Mouse (Mus musculus): ENCODE results near the gene Prpf6. TPM values are rescaled to one million over a fixed set of nuclear protein-coding genes. Genes with fewer than 3 reads are reported as not detected.

Prpf6 gene
- polyA plus RNA-seq, 1 experiment from 2014 or later: 48.8 TPM

- H3K9ac ChIP-seq: no peak overlapping the region
- no peak overlapping the region for H3K4me3 ChIP-seq
- ATAC-seq (ENCODE audit: insufficient number of reproducible peaks, low FRiP score): 0 out of 2 replicates have a peak, but pooled peaks have one; percentile 42
- no peak overlapping the region for H3K4me2 ChIP-seq
- WGBS: 86% methylated on average over 2 of the region's 2 CpGs
- no peaks in the 10 kb centered on the region for H3K27me3 ChIP-seq (replicated peaks)
- H3K27ac ChIP-seq (ENCODE audit: poor library complexity, severe bottlenecking): no peak overlapping the region
- no peaks in the 10 kb centered on the region for H3K4me1 ChIP-seq (replicated peaks)
- peaks cover 87% of the 10 kb centered on the region for H3K36me3 ChIP-seq
- no peaks in the 10 kb centered on the region for H3K9me3 ChIP-seq (replicated peaks)
These were observed 52.7 kb downstream of the Prpf6 start for GRCm38 (mm10) chr2:181644361-181644760.

DNA sequence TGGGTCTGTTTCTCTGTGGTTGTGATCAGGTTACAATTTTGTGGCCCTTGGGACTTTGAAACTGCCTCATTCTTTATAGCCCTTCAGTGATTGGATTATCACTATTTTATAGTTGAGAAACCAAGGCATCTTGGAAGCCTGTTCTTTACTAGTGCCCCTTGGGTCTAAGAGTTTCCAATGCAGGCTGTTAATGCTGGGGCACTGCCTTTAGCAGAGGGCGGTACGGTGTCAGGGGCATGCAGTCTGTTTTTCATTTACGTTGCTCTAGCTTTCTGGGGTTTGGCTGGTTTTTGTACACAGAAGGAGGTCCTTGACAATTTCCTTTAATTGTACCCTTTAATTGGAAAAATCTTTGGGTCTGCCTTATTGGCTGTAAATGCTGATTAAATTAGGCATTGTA lies 54.0 kb downstream of the Prpf6 start:
- Histone ChIP-seq H3K4me3 (no peak overlapping the region), H3K4me1 (replicated peaks) (no peaks in the 10 kb centered on the region), H3K27me3 (replicated peaks) (no peaks in the 10 kb centered on the region), H3K36me3 (peaks cover 89% of the 10 kb centered on the region), H3K9me3 (replicated peaks) (no peaks in the 10 kb centered on the region), H3K9ac (no peak overlapping the region), H3K4me2 (no peak overlapping the region), H3K27ac (ENCODE audit: poor library complexity, severe bottlenecking) (no peak overlapping the region)
- WGBS: 93% methylated on average over 3 of the region's 3 CpGs
- no peak for ATAC-seq (ENCODE audit: insufficient number of reproducible peaks, low FRiP score)

GRCm38 (mm10) chr2:181646626-181647472 lies 55.2 kb downstream of the Prpf6 start:
- Histone ChIP-seq H3K36me3 (peaks cover 86% of the 10 kb centered on the region), H3K9ac (no peak overlapping the region), H3K27ac (ENCODE audit: poor library complexity, severe bottlenecking) (no peak overlapping the region), H3K9me3 (replicated peaks) (no peaks in the 10 kb centered on the region), H3K27me3 (replicated peaks) (no peaks in the 10 kb centered on the region), H3K4me2 (no peak overlapping the region), H3K4me1 (replicated peaks) (no peaks in the 10 kb centered on the region), H3K4me3 (no peak overlapping the region)
- 87% methylated on average over 6 of the region's 6 CpGs for WGBS
- no peak for ATAC-seq (ENCODE audit: insufficient number of reproducible peaks, low FRiP score)

DNA sequence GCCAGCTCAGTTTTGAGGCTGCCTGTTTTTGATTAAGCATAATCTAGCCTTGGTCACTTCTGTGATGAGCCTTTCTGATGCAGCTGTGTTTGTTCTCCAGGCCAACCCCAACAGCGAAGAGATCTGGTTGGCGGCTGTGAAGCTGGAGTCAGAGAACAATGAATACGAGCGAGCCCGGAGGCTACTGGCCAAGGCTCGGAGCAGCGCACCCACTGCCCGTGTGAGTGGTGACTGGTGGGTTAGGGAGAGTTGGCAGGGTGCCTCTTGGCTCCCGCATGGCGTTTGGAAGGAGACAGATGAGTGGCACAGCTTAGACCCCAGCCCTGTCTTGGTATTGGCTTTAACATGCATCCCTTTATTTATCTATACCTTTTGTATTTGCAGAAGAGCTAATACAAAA lies 57.3 kb downstream of the Prpf6 start:
- 91% methylated on average over 10 of the region's 10 CpGs for WGBS
- H3K9ac ChIP-seq: no peak overlapping the region

GRCm38 (mm10) chr2:181653065-181653464 lies 61.4 kb downstream of the Prpf6 start:
- no peak overlapping the region for H3K4me3 ChIP-seq
- no peak overlapping the region for H3K27ac ChIP-seq (ENCODE audit: poor library complexity, severe bottlenecking)
- H3K9me3 ChIP-seq (replicated peaks): no peaks in the 10 kb centered on the region
- peaks cover 82% of the 10 kb centered on the region for H3K36me3 ChIP-seq
- ATAC-seq (ENCODE audit: insufficient number of reproducible peaks, low FRiP score): no peak
- H3K9ac ChIP-seq: no peak overlapping the region
- no peak overlapping the region for H3K4me2 ChIP-seq
- H3K4me1 ChIP-seq (replicated peaks): peaks cover 7% of the 10 kb centered on the region
- no peaks in the 10 kb centered on the region for H3K27me3 ChIP-seq (replicated peaks)

More for the DNA sequence above, 57.3 kb downstream of the Prpf6 start:
- no peak overlapping the region for H3K4me2 ChIP-seq
- H3K36me3 ChIP-seq: peaks cover 92% of the 10 kb centered on the region
- H3K9me3 ChIP-seq (replicated peaks): no peaks in the 10 kb centered on the region
- ATAC-seq (ENCODE audit: insufficient number of reproducible peaks, low FRiP score): no peak
- H3K4me3 ChIP-seq: no peak overlapping the region
- peaks cover 4% of the 10 kb centered on the region for H3K4me1 ChIP-seq (replicated peaks)
- no peak overlapping the region for H3K27ac ChIP-seq (ENCODE audit: poor library complexity, severe bottlenecking)
- H3K27me3 ChIP-seq (replicated peaks): no peaks in the 10 kb centered on the region

- 91% methylated on average over 1 of the region's 1 CpGs for WGBS
These were observed 61.9 kb downstream of the Prpf6 start for GRCm38 (mm10) chr2:181653523-181653922.

GRCm38 (mm10) chr2:181656734-181657133 lies 65.1 kb downstream of the Prpf6 start, which contains the start of gene Gm29797:
Gene Gm29797 (plus strand): TSS chr2:181657034.
- H3K9ac ChIP-seq: no peak within 1 kb of the TSS
- H3K4me2 ChIP-seq: no peak within 1 kb of the TSS
- peaks cover 29% of the 10 kb centered on the region for H3K4me1 ChIP-seq (replicated peaks)
- H3K9me3 ChIP-seq (replicated peaks): no peaks in the 10 kb centered on the region
- WGBS: 73% methylated on average over 3 of the region's 3 CpGs
- H3K27ac ChIP-seq (ENCODE audit: poor library complexity, severe bottlenecking): no peak within 1 kb of the TSS
- no peaks in the 10 kb centered on the region for H3K27me3 ChIP-seq (replicated peaks)
- no peak within 1 kb of the TSS for H3K4me3 ChIP-seq
- peaks cover 52% of the 10 kb centered on the region for H3K36me3 ChIP-seq
- no peak for ATAC-seq (ENCODE audit: insufficient number of reproducible peaks, low FRiP score)

More at GRCm38 (mm10) chr2:181653523-181653922, 61.9 kb downstream of the Prpf6 start:
- Histone ChIP-seq H3K9ac (no peak overlapping the region), H3K4me2 (no peak overlapping the region), H3K27me3 (replicated peaks) (no peaks in the 10 kb centered on the region), H3K36me3 (peaks cover 78% of the 10 kb centered on the region), H3K4me1 (replicated peaks) (peaks cover 7% of the 10 kb centered on the region), H3K4me3 (no peak overlapping the region), H3K27ac (ENCODE audit: poor library complexity, severe bottlenecking) (no peak overlapping the region), H3K9me3 (replicated peaks) (no peaks in the 10 kb centered on the region)
- ATAC-seq (ENCODE audit: insufficient number of reproducible peaks, low FRiP score): no peak

DNA sequence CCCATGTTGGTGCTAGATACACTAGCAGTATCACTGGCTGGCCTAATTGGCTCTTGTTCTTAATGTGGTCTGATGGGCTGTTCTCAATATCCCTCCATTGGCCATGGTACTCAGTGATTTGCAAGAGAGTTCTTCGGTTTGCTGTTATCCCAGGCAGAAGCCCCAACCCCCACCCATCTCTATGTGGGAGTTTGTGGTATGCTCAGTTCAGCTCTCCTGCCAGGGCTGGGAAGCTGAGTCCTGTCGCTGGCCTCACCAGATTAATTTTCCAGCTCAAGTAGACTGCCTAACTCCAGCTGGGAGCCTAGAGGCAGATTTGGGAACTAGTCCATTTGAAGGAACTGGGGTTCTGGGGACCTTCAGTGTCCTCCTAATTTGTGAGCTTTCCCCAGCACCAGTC lies 65.8 kb downstream of the Prpf6 start:
- Histone ChIP-seq H3K4me1 (replicated peaks) (peaks cover 33% of the 10 kb centered on the region), H3K9me3 (replicated peaks) (no peaks in the 10 kb centered on the region), H3K4me2 (no peak overlapping the region), H3K4me3 (no peak overlapping the region), H3K36me3 (peaks cover 45% of the 10 kb centered on the region), H3K27me3 (replicated peaks) (no peaks in the 10 kb centered on the region), H3K27ac (ENCODE audit: poor library complexity, severe bottlenecking) (no peak overlapping the region), H3K9ac (no peak overlapping the region)
- 66% methylated on average over 2 of the region's 2 CpGs for WGBS
- ATAC-seq (ENCODE audit: insufficient number of reproducible peaks, low FRiP score): no peak

DNA sequence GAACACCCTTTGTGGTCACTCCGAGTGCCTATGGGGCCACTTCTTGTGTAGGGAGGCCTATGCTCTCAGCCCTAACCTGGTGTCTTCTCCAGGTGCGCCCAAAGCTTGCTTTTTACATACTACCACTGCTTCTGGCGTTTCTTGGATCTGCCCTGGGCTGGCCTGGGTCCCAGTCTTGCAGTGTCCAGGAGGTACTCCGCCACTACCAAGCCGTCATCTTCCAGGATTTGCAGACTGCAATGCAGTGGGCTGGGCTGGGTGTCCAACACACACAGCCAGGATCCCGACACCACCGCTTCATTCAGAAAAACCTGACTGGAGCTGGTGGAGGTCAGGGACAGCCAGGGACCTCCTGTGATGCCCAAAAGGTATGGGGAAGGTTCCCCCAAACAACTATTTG lies 66.9 kb downstream of the Prpf6 start:
- Histone ChIP-seq H3K9me3 (replicated peaks) (no peaks in the 10 kb centered on the region), H3K27me3 (replicated peaks) (no peaks in the 10 kb centered on the region), H3K4me1 (replicated peaks) (peaks cover 39% of the 10 kb centered on the region), H3K9ac (no peak overlapping the region), H3K27ac (ENCODE audit: poor library complexity, severe bottlenecking) (no peak overlapping the region), H3K4me2 (no peak overlapping the region), H3K4me3 (no peak overlapping the region), H3K36me3 (peaks cover 34% of the 10 kb centered on the region)
- no peak for ATAC-seq (ENCODE audit: insufficient number of reproducible peaks, low FRiP score)
- WGBS: 81% methylated on average over 7 of the region's 7 CpGs

- peak; percentile 54; the same call in 1 of the 2 replicates for ATAC-seq (ENCODE audit: insufficient number of reproducible peaks, low FRiP score)
- peaks cover 34% of the 10 kb centered on the region for H3K4me1 ChIP-seq (replicated peaks)
- H3K4me3 ChIP-seq: no peak overlapping the region
- H3K36me3 ChIP-seq: peaks cover 29% of the 10 kb centered on the region
- 37% methylated on average over 17 of the region's 17 CpGs for WGBS
- no peaks in the 10 kb centered on the region for H3K27me3 ChIP-seq (replicated peaks)
- H3K4me2 ChIP-seq: 0 out of 2 replicates have a peak overlapping the region, but pooled peaks have one; percentile 20
- H3K9me3 ChIP-seq (replicated peaks): no peaks in the 10 kb centered on the region
- H3K27ac ChIP-seq (ENCODE audit: poor library complexity, severe bottlenecking): 0 out of 2 replicates have a peak overlapping the region, but pooled peaks have one; percentile 17
- H3K9ac ChIP-seq: no peak overlapping the region
These were observed 67.4 kb downstream of the Prpf6 start for GRCm38 (mm10) chr2:181658930-181659555.

GRCm38 (mm10) chr2:181659609-181660055 lies 68.0 kb downstream of the Prpf6 start:
- Histone ChIP-seq H3K9ac (no peak overlapping the region), H3K4me1 (replicated peaks) (peaks cover 34% of the 10 kb centered on the region), H3K27me3 (replicated peaks) (no peaks in the 10 kb centered on the region), H3K4me2 (0 out of 2 replicates have a peak overlapping the region, but pooled peaks have one; percentile 20), H3K36me3 (peaks cover 27% of the 10 kb centered on the region), H3K9me3 (replicated peaks) (no peaks in the 10 kb centered on the region), H3K27ac (ENCODE audit: poor library complexity, severe bottlenecking) (0 out of 2 replicates have a peak overlapping the region, but pooled peaks have one; percentile 44), H3K4me3 (no peak overlapping the region)
- ATAC-seq (ENCODE audit: insufficient number of reproducible peaks, low FRiP score): peak; percentile 75
- 5% methylated on average over 9 of the region's 9 CpGs for WGBS

Measured in heart, embryonic 12.5 days (tissue).